Mouse (Mus musculus): ENCODE results near the gene Slc4a10.
"Not testable (repeated sequence)": the region's sequence is repeated elsewhere in the genome, so short reads cannot be mapped to it uniquely, and the experiment has no call there.

The Slc4a10 gene

DNA sequence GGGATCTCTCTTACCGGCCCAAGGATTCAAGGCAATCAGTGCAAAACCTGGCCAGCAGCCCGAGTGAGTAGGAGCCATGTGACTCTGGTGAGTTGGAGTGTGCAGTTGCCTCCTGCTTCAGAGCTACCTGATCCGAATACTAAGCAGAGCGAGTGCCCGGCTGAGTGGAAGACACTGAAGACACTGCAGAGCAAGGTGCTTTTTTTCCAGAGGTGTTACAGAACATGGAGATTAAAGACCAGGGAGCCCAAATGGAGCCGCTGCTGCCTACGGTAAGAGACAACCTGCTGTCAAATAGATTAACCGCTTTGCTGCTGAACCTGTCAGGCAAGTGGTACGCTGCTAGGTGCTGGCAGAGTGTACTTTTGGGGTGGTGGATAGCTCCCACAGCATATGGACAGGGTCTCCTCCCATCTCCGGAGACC, at the start of gene Slc4a10:
Slc4a10 (plus strand) TSS at position 42 of the 425 bp plus-strand sequence.
- DNase-seq (ENCODE audit: low spot score in 2 of 2) = no peak

DNA sequence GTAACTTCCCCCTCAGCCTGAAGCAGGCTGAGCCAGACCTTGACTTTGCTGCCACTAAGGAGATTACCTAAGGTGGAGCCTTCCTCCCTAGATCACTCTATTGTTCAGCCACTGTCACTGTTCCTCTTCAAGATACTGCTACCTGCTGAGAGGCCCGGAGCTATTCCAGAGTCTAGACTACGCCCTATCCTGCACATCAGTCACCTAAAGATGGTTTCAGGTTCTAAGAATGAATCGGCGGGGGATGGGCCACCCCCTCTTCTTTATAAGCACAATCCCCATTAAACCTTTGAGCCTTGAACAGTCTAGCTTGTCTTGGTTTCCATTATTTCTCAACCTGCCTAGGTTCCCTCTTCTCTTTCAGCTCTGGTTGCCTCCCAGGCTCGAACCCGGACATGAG, 45.0 kb upstream of the Slc4a10 start:
- DNase-seq (ENCODE audit: low spot score in 2 of 2) = not testable (repeated sequence)

DNA sequence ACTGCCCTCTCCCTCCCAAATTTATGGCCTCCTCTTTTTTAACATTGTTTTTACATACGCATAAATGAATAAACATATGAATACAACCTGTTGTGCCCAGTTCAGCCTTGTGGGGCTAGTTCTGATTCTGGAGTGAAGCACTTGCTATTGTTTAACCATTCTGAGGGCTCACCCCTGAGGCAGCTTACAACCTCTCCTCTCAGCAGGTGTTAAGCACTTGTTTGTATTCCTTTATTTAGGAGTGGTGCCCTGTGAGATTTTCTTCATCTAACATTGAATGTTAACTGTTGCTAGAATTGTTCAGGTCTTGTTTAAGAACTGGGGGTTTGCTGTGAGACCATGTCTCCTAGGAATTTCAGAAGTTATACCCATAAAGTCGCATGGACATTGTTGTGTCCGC, 28.1 kb upstream of the Slc4a10 start:
- DNase-seq (ENCODE audit: low spot score in 2 of 2) = no peak

DNA sequence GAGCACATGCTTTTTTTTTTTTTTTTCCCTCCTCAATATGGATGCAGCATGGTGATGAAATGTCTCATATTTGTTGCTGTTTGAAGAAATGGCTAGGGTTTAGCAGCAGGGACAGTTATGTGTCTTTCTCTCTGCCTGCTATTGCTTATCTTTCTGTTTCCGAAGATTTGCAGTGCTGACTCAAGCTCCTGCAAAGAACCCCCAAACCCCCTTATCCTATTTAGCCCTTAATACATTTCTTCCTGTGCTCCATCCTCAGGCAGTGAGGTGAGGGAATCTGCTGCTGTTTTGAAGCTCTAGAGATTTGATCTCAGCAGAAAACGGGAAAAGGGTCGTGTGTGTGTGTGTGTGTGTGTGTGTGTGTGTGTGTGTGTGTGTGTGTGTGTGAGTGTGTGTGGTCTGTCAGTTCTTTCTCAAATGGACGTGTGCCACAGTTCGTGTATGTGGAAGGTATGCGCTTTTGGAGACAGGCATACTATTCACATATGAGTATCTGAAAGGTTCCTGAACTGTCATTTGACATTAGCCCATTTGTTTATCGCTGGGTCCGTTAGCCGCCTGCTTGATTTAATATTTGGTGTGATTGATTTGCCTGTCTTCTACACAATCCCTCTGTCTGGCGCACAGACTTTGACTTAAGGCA, 720 bp downstream of the Slc4a10 start:
- no peak for DNase-seq (ENCODE audit: low spot score in 2 of 2)

DNA sequence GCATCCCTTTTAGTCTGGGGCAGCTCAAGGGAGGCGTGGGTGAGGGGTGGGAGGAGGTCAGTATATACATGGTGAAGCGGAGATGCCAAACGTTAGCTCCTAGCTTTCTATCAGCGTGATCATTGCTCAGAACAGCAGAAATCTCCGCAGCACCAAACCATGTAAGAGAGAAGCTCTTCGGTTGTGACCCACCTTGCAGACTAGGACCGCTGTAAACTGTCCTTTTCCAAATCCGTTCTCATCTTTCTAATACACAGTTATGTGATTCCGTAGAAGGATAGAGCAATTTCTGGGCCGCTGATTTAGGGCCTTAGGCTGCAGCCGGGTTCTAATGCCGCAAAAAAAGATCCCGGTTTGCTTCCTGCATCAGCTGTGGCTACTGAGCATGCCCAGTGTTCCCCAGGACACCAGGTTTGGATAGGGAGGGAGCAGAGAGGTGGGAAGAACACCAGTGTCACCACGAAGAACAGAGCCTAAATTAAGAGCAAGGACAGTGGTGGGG, 1.3 kb downstream of the Slc4a10 start:
- DNase-seq (ENCODE audit: low spot score in 2 of 2) = no peak

DNA sequence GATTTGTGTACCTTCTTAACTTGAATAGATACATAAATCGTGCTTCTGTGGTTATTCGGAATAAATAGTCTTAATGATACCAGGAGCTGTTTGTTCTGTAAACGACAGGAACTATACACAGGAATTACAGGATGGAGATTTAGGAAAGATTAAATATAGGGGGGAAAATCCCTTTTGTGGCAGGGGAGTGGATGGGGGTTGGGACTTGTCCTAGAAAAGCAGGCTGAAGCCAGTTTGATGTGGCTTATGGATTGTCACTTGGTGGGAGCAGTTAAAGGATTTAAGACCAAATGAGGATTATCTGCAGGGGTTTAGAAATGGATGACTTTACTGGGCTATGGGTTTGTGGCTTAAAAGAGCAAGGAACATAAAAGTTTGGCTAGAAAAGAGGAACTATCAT, 1.9 kb downstream of the Slc4a10 start:
- DNase-seq (ENCODE audit: low spot score in 2 of 2) = no peak

DNA sequence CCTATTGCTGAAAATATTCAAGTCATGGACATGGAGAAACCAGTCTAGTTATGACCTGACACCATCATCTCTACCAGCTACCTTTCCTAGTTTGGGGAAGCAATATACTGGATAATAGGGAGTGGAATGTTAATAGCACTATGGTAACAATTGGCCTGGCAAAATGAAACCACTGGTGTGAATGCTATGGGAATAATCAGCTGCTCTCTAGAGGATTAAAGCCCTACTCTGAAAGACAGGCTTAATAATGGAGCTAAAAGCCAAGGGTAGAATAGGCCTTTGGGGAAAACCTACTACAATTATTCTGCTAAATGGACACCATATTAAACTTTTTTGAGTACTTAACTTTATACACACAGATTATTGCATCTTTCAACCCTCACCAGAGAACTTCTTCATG, 30.2 kb downstream of the Slc4a10 start:
- no peak for DNase-seq (ENCODE audit: low spot score in 2 of 2)

DNA sequence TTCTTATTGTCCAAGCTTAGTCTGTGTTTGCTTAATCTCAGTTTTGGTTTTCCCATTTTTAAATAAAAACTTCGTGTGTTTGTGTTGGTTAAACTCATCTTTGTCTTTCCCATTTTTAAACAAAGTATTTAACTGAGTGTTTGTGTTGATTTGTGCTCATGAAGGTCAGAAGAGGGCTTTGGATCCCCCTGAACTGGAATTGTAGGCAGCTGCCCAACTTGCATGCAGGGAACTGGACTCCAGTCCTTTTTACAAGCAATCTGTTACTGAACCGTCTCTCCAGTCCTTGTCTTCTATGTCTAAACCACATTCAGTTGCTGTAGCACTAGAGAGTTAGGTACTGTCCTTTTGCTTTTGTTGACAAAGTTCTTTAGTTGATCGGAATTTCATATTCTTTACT, 41.3 kb downstream of the Slc4a10 start:
- no peak for DNase-seq (ENCODE audit: low spot score in 2 of 2)

DNA sequence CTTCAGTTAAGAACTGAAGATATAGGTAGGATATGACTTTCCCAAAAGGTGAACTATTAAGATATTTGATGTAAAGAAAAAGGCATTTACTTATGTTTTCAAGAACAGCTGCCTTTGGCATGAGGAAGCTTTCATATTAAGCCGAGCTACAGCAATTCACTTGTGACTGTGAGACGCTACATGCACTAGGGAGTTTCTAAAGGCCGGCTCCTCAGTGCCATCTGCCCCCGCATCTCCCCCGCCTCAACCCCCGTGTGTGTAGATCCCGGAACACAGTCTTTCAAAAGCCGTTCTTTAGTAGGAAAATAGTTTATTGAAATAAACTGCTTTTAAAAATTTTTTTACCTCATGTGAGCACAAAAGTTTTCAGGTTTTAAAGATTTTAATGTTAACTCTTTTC, 42.5 kb downstream of the Slc4a10 start:
- DNase-seq (ENCODE audit: low spot score in 2 of 2) = no peak

DNA sequence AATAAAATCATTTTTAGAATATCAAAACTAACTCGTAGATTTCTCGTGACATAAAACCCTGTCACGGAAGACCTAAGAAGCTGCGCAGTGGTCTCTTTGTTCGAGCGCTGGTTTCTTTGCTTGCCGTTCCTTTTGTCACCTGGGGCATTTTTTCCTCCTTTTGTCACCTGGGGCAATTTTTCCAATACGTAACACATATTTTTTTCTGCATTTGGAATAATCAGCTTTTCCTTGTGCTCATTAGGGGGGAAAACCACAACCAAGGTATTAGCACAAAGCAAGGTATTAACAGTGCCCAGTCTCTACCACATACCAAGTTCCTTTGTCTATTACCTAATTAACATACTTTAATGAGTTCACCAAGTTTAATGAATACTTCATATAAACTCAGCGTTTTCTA, 42.9 kb downstream of the Slc4a10 start:
- DNase-seq (ENCODE audit: low spot score in 2 of 2) = no peak

DNA sequence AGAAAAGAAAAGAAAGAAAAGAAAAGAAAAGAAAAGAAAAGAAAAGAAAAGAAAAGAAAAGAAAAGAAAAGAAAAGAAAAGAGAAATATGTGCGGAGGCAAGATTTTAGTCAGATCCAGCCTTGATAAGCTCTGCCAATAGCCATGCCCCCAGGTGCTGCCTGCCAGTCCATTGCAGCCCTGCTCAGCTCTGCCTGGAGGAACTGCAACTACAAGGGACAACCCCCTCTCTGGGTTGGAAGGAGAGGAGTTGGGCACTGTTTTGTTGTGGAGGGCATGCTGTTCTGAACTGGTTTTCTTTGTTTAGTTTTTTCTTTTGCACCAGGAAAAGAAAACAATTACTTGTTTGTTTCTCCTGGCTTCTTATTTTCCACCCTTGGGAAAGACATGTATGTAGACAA, 54.3 kb downstream of the Slc4a10 start:
- DNase-seq (ENCODE audit: low spot score in 2 of 2) = no peak

DNA sequence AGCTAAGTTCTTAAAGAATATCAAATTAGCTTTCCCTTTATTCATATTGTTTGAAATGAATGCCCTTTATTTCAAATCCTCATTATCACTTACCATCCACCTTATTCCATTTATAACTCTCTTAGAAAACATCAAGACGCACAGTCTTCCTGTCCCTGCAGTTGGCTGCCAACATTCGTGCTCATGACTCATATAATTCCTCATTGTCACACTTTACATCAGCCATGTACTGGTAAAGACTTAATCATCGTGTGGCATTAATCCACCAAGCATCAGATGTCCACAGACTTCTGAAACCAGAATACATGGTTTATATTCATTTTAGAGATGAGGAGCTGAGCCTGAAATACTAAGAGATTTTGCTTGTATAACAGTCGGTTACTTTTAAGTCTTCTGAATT, 69.1 kb downstream of the Slc4a10 start:
- no peak for DNase-seq (ENCODE audit: low spot score in 2 of 2)

DNA sequence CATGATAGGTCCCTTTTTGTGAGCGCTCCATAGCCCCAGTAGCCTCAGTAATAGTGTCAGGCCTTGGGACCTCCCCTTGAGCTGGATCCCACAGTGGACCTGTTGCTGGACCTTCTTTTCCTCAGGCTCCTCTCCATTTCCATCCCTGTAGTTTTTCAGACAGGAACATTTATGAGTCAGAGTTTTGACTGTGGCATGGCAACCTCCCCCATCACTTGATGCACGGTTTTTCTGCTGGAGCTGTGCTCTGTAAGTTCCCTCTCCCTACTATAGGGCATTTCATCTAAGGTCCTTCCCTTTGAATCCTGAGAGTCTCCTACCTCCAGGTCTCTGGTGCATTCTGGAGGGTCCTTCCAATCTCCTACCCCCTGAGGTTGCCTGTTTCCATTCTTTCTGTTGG, 83.7 kb downstream of the Slc4a10 start:
- DNase-seq (ENCODE audit: low spot score in 2 of 2) = no peak

DNA sequence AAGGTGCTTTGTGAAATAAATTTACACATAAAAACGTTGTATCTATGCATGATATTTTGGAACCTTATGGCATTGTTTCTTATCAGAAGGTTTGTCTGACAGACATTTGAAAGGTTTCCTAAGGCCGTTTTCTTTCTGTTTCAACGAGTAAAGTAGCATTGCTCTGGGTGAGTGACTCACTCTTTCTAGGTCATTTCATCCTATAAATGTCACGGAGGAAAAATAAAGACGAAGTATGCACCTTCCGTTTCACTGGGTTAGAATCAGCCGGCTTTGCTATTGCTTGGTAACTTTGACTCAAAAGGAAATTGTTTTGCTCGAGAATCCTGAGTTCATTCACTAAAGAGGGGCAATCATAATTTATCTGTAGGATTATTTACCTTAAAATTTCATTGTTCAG, 88.6 kb downstream of the Slc4a10 start:
- no peak for DNase-seq (ENCODE audit: low spot score in 2 of 2)

DNA sequence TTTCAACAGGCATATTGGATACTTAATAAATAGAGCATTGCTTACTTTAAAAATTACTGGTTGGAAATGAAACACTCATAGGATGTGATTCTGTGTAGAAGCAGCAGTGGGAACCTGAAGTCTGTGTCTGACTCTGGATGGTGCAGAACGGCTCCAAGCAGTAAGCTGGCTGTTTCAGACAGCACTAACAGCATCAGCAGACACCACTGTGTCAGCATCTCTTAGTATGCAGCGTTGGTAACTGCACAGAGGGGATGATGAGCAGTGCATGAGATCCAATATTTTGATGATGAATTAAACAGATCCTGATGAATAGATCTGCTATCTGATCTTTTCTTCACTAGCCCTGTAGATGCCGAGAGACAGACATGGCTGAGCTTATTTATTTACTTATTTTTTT, 101.4 kb downstream of the Slc4a10 start:
- DNase-seq (ENCODE audit: low spot score in 2 of 2) = no peak

DNA sequence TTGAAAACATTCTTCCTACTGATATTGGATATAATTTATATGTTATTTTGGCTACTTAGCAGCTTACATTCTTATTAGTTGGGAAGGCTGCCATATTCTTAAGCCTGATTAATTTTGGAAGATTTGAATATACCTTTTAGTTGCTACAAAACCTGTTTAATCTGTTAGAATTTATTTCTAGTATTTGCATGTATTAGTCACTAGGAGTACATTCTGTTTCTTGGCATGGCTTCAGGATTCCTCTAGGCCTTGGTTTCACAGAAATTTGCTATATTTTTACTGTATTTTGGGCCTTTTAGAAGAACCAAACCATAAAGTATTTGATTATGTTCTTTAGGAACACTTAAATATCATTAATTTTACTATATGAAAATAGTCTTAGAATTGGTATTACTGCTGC, 103.2 kb downstream of the Slc4a10 start:
- DNase-seq (ENCODE audit: low spot score in 2 of 2) = no peak

DNA sequence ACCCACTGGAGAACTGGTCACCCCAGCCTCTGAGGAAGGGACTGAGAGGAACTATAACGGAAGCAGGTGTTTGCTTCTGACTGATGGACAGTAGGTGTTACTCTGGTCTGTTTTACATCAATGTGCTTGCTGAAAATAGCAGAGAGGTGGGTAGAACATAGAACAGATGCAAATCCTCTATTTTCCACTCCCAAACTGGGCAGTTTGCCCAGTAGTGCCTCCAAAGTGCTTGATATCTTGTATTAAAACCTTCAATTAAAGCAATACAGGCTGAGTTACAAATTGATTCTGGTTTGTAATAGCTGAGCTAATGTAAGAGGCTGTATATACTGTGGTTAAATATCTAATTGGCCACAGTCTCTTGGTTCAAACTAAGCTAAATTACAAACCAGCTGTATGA, 104.6 kb downstream of the Slc4a10 start:
- no peak for DNase-seq (ENCODE audit: low spot score in 2 of 2)

DNA sequence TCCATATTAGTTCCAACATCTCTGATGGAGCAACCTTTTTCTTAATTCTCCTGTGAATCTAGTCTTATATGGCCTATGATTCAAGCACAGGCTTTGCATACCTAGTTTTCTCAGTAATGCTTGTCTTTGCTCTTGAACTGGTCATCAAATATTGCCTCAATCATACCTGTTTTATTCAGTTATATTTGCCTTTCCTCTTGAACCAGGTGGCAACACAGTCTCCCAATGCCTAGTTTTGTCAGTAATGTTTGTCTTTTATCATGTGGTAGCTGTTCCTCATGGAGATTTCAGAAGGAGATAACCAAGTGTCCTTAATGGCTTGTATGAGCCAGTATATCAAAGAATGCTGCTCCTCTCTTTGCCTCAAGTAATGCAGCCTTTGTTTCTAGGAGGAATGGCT, 163.8 kb downstream of the Slc4a10 start:
- no peak for DNase-seq (ENCODE audit: low spot score in 2 of 2)

DNA sequence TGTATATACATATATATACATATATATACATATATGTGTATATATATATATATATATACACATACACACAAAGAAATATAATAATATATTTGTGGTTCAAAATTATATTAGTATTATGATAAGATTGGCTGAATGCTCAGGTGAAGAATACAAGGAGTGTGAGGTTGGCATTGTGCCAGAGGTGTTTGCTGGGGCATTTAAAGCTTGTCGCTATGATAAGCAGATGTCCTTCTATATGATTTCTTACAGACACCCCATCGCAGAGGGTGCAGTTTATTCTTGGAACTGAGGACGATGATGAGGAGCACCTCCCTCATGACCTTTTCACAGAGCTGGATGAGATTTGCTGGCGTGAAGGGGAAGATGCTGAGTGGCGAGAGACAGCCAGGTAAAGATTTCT, 164.8 kb downstream of the Slc4a10 start:
- DNase-seq (ENCODE audit: low spot score in 2 of 2) = no peak

DNA sequence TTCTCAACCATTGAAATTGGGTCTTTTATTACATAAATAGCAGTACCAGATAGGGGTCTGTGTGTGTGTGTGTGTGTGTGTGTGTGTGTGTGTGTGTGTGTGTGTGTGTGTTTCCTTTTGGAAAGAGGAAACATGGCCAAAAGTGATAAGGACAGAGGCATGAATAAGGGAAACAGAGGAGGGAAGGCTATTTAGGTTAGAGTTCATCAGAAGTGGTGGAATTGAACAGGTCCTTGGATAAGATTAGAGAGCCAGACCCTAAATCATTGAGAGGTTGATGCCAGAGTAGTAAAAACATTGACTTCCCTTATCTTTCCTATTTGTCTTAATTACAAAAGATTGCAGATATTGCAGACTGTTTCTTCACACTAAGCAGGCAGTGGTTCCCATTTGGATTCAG, 181.3 kb downstream of the Slc4a10 start:
- DNase-seq (ENCODE audit: low spot score in 2 of 2) = no peak

DNA sequence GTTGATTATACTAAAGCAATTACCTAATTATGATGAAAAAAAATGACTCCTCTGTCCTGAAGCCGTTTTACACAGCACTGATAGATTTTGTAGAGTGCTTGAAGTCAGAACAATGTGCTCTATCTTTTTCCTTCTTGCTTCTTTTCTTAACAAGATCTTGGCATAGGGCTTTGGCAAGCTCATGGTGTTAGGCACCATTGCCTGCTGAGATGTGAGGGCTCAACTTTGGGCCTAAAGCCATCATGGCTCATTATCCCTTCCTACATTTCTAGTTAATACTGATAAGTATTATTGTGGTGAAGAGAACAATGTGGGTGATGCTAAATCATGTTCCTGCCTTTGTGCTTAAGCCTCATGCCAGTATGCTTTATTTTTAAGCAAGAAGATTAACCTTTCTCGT, 185.0 kb downstream of the Slc4a10 start:
- DNase-seq (ENCODE audit: low spot score in 2 of 2) = no peak

DNA sequence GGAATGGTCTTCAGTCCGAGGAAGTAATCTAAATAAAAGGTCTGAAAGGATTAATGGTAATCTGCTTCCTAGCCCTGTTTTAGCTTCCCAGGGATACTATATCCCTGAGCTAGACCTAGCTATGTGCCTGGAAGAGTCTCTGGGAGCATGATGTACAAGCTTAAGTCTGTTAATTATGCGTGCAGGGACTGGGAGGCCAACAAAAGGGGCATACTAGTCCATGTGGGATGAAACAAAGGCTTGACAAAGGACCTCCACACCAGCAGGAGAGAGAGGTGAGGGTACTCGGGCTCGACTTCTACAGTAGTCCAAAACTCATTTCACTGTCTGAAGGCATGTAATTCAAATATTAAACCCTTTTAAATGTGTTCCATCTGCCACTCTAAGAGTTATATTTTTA, 197.9 kb downstream of the Slc4a10 start:
- no peak for DNase-seq (ENCODE audit: low spot score in 2 of 2)

DNA sequence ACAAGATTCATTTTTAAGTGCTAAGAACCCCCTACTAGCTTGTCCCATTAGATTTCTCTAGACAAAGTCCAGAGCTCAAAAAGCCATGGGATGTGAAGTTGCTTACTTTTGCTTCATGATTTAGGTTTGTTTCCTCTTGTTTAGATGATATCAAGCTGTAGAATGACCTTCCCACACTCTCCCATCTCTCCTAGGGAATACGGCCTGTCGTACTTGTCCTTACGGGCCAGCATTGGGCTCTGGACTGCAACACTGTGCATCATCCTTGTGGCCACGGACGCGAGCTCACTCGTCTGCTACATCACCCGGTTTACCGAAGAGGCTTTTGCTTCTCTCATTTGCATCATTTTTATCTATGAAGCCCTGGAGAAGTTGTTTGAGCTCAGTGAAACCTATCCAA, 222.2 kb downstream of the Slc4a10 start:
- DNase-seq (ENCODE audit: low spot score in 2 of 2) = no peak

DNA sequence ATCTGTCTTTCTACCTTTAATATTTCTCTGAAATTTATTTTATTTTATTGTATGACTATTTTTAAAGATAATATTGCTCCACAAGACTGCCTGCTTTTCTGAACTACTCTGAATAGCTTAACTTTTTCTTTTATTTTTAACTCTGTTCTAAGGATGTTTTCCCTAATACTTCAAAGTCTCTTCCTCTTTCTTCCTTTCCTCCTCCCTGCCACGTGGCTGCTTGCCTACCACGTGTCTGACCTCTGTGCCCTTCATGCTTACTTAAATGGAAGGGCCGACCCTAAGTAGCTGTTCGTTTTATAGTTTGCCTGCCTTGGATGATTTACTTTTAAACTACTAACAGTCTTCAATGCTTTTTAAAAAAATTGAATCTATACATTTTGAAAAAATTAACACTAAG, 225.6 kb downstream of the Slc4a10 start:
- DNase-seq (ENCODE audit: low spot score in 2 of 2) = no peak
